Mouse (Mus musculus) lung, embryonic 14.5 days (tissue): ENCODE measurements around the gene Cfap69. TPM values are rescaled to one million over a fixed set of nuclear protein-coding genes. Genes with fewer than 3 reads are reported as not detected.

Experiments used
- ATAC-seq: fragments of 200-750 bp; cut with Nextera tagmentation; 2 replicates; pipeline ENCODE4 v1.8.0; 2017; ENCODE audit warnings: mild to moderate bottlenecking, moderate TSS enrichment, moderate library complexity; ENCODE audit not compliant: insufficient read depth
- DNase-seq: peaks from one replicate; pipeline ENCODE4 v3.0.0-alpha.2; 2015
- H3K27ac ChIP-seq: fragments of 300-500 bp; sonication (generic); 2 replicates; pipeline ENCODE4 v1.5.1; 2014; ENCODE audit warnings: low read depth, mild to moderate bottlenecking, moderate library complexity
- H3K27me3 ChIP-seq: fragments of 300-500 bp; sonication (generic); 2 replicates; pipeline ENCODE4 v1.6.1; 2014; ENCODE audit warnings: low read length, control low read depth; ENCODE audit not compliant: insufficient read depth
- H3K36me3 ChIP-seq: fragments of 300-500 bp; sonication (generic); 2 replicates; pipeline ENCODE4 v1.6.1; 2014; ENCODE audit warnings: control low read depth; ENCODE audit not compliant: insufficient read depth
- H3K4me1 ChIP-seq: fragments of 300-500 bp; sonication (generic); 2 replicates; pipeline ENCODE4 v1.6.1; 2014; ENCODE audit warnings: antibody characterized with exemption, control low read depth; ENCODE audit not compliant: insufficient read depth
- H3K4me2 ChIP-seq: fragments of 300-500 bp; sonication (generic); 2 replicates; pipeline ENCODE4 v1.6.1; 2014; ENCODE audit warnings: mild to moderate bottlenecking
- H3K4me3 ChIP-seq: fragments of 300-500 bp; sonication (generic); 2 replicates; pipeline ENCODE4 v1.5.1; 2014; ENCODE audit warnings: low read depth, low read length
- H3K9ac ChIP-seq: fragments of 300-500 bp; sonication (generic); 2 replicates; pipeline ENCODE4 v1.6.1; 2014
- H3K9me3 ChIP-seq: fragments of 300-500 bp; sonication (generic); 2 replicates; pipeline ENCODE4 v1.6.1; 2016; ENCODE audit warnings: low read depth, low read length, control low read depth
- CTCF ChIP-seq: IDR thresholded peaks from 2 replicates; pipeline ENCODE4 v1.5.1; 2016; ENCODE audit warnings: antibody characterized with exemption, low read depth
- WGBS: fragments of 180-500 bp; shearing (Covaris S2); extraction: QIAGEN DNeasy Blood & Tissue Kit; methylation state at CpG from one replicate; pipeline ENCODE4 v1.1.7; 2014; 5-methylcytosine and 5-hydroxymethylcytosine counted together
- polyA plus RNA-seq: library from polyadenylated mRNA; unstranded; fragments of >200 nt; fragmentation: Nextera tagmentation; extraction: Ambion mirVana; gene quantifications from 2 replicates; pipeline ENCODE4 v1.2.1, GENCODE M21; 2014

Cfap69 gene
- polyA plus RNA-seq, 1 experiment from 2014 or later, result 3.1 TPM

DNA sequence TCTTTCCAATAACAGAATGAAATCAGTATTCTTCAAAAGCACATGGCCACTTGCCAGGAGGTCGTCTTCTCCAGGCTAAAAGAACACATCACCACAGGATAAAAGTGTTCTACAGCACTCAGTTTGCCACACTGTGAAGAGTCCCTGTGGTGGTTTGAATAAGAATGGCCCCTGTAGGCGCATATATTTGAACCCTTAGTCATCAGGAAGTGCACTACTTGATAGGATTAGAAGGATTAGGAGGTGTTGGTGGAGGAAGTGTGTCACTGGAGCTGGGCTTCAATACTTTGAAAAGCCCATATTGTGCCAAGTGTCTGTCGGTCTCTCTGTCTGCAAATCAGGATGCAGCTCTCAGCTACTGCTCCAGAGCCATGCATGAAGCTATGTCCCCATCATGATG, 123.7 kb downstream of the Cfap69 start:
- Histone ChIP-seq H3K27ac (no peak overlapping the region), H3K4me3 (no peak overlapping the region), H3K4me1 (no peaks in the 10 kb centered on the region), H3K4me2 (no peak overlapping the region), H3K27me3 (no peaks in the 10 kb centered on the region), H3K36me3 (peaks cover 58% of the 10 kb centered on the region), H3K9me3 (no peaks in the 10 kb centered on the region), H3K9ac (no peak overlapping the region)
- DNase-seq, result no peak
- WGBS, result 60% methylated on average over 3 of the region's 3 CpGs
- no peak for ATAC-seq
- no peak for TF ChIP-seq CTCF

GRCm38 (mm10) chr5:5539771-5540170, 124.3 kb downstream of the Cfap69 start:
- no peak overlapping the region for H3K4me2 ChIP-seq
- H3K9ac ChIP-seq, result no peak overlapping the region
- no peaks in the 10 kb centered on the region for H3K9me3 ChIP-seq
- TF ChIP-seq CTCF, result no peak
- ATAC-seq, result no peak
- H3K27ac ChIP-seq, result no peak overlapping the region
- no peak for DNase-seq
- no peak overlapping the region for H3K4me3 ChIP-seq
- WGBS, result 65% methylated on average over 3 of the region's 3 CpGs
- no peaks in the 10 kb centered on the region for H3K4me1 ChIP-seq
- no peaks in the 10 kb centered on the region for H3K27me3 ChIP-seq
- H3K36me3 ChIP-seq, result peaks cover 54% of the 10 kb centered on the region

DNA sequence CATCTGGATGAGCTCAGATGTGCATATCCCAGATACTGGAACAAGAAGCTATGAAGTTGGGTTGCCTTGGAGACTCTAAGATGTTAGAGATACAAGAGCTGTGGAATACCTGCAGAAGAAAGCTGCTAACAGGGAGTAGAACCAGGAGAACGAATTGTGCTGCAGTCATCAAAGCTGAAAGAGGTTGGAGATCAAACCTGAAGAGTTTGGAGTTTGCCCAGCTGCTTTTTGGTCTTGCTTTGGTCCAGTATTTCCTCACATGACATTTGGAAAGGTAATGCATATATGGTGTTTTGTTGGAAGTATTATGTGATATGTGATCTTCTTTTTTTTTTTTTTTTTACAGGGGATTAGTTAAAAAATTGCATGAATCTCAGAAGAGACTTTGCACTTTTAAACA, 127.9 kb downstream of the Cfap69 start:
- ATAC-seq, result no peak
- Histone ChIP-seq H3K4me1 (no peaks in the 10 kb centered on the region), H3K36me3 (peaks cover 24% of the 10 kb centered on the region), H3K4me2 (no peak overlapping the region), H3K9me3 (no peaks in the 10 kb centered on the region), H3K4me3 (no peak overlapping the region), H3K27ac (no peak overlapping the region), H3K27me3 (no peaks in the 10 kb centered on the region), H3K9ac (no peak overlapping the region)
- DNase-seq, result no peak
- no peak for TF ChIP-seq CTCF
- 90% methylated on average over 1 of the region's 1 CpGs for WGBS

- Histone ChIP-seq H3K4me3 (no peak overlapping the region), H3K27ac (no peak overlapping the region), H3K9ac (no peak overlapping the region), H3K27me3 (no peaks in the 10 kb centered on the region), H3K4me1 (no peaks in the 10 kb centered on the region), H3K9me3 (no peaks in the 10 kb centered on the region), H3K36me3 (peaks cover 10% of the 10 kb centered on the region; the same call in 1 of the 2 replicates), H3K4me2 (no peak overlapping the region)
- DNase-seq (no peak), ATAC-seq (no peak)
- TF ChIP-seq CTCF, result no peak
- WGBS, result 81% methylated on average over 3 of the region's 3 CpGs
These were observed 130.2 kb downstream of the Cfap69 start for GRCm38 (mm10) chr5:5533656-5534420.

Other genes with a start within 250 kb of the Cfap69 start
- gene Cdk14, start 243.9 kb downstream of the Cfap69 start, polyA plus RNA-seq, result 37.7 and 37.8 TPM in 2 replicates
- not detected in 2 replicates for gene 1700015F17Rik, start 185.1 kb downstream of the Cfap69 start, polyA plus RNA-seq
- gene Cldn12, start 149.3 kb downstream of the Cfap69 start, polyA plus RNA-seq, result 17.6 and 17.9 TPM in 2 replicates
- gene Gtpbp10, start 104.7 kb downstream of the Cfap69 start, polyA plus RNA-seq, result 31.0 and 33.7 TPM in 2 replicates
- 0.24 and 0.80 TPM in 2 replicates for gene Gm8773, start 90.4 kb downstream of the Cfap69 start, polyA plus RNA-seq
- gene Steap2, start 30.3 kb upstream of the Cfap69 start, polyA plus RNA-seq, result 5.4 TPM in 2 replicates
- 2.2 and 2.8 TPM in 2 replicates for gene Steap1, start 85.1 kb upstream of the Cfap69 start, polyA plus RNA-seq